Mouse (Mus musculus): ENCODE results near the gene Wdr45b. TPM values are rescaled to one million over a fixed set of nuclear protein-coding genes. Genes with fewer than 3 reads are reported as not detected.

Gene Wdr45b
- polyA plus RNA-seq, 1 experiment from 2014 or later: 76.2 TPM

GRCm38 (mm10) chr11:121278011-121278410 lies 76.2 kb downstream of the Wdr45b start:
- Histone ChIP-seq H3K4me3 (replicated peaks; ENCODE audit: low read depth, low read length) (no peak overlapping the region), H3K27me3 (ENCODE audit: insufficient read depth, low read length) (no peaks in the 10 kb centered on the region), H3K9ac (ENCODE audit: low read depth, low read length) (no peak overlapping the region), H3K4me1 (replicated peaks; ENCODE audit: insufficient read depth, low read length) (no peaks in the 10 kb centered on the region), H3K36me3 (ENCODE audit: insufficient read depth, low read length) (no peaks in the 10 kb centered on the region), H3K9me3 (replicated peaks; ENCODE audit: low read length) (no peaks in the 10 kb centered on the region), H3K4me2 (ENCODE audit: low read length) (no peak overlapping the region), H3K27ac (no peak overlapping the region)
- 90% methylated on average over 3 of the region's 3 CpGs for WGBS
- no peak for DNase-seq (ENCODE audit: low spot score)
- no peak for ATAC-seq (replicated peaks; ENCODE audit: low FRiP score, low read depth)
- TF ChIP-seq CTCF (IDR thresholded peaks at IDR 0.05; ENCODE audit: low read depth): no peak

DNA sequence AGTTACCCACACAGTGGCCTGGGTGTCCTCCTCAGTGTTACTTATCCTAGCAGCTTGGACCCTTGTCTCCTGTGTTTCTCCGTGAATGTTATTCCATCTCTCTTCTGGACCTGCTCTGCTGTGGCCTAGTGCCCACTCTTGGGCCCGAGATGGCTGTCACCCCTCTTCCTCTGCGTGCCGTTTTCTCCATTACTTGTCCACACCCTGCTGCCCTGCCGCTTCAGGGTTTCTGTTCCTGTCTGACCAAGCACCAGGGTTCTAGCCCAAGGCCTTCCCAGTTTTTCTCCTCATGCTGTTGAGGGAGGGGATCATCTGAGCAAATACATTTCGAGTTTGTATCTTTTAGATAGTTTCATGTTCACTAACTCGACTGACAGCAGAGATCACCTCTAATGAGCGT lies 76.7 kb downstream of the Wdr45b start:
- Histone ChIP-seq H3K4me2 (ENCODE audit: low read length) (no peak overlapping the region), H3K9me3 (replicated peaks; ENCODE audit: low read length) (no peaks in the 10 kb centered on the region), H3K4me3 (replicated peaks; ENCODE audit: low read depth, low read length) (no peak overlapping the region), H3K9ac (ENCODE audit: low read depth, low read length) (no peak overlapping the region), H3K36me3 (ENCODE audit: insufficient read depth, low read length) (no peaks in the 10 kb centered on the region), H3K27ac (no peak overlapping the region), H3K27me3 (ENCODE audit: insufficient read depth, low read length) (no peaks in the 10 kb centered on the region), H3K4me1 (replicated peaks; ENCODE audit: insufficient read depth, low read length) (no peaks in the 10 kb centered on the region)
- ATAC-seq (replicated peaks; ENCODE audit: low FRiP score, low read depth) (no peak), DNase-seq (ENCODE audit: low spot score) (no peak)
- 87% methylated on average over 8 of the region's 8 CpGs for WGBS
- no peak for TF ChIP-seq CTCF (IDR thresholded peaks at IDR 0.05; ENCODE audit: low read depth)

Small RNAs within 50 kb of the gene (microRNA-seq; reads per million reads assigned to microRNA genes)
- not detected for gene Mir7236

Other genes with a start within 250 kb of the Wdr45b start
- 0.05 TPM in 1 of 2 replicates, not detected in the other for gene Tex19.2, start 235.8 kb downstream of the Wdr45b start, polyA plus RNA-seq (2015; fragmentation: Nextera tagmentation; extraction: Ambion mirVana)
- 0.13 TPM in 1 of 2 replicates, not detected in the other for gene Tex19.1, start 208.3 kb downstream of the Wdr45b start, polyA plus RNA-seq (2015; fragmentation: Nextera tagmentation; extraction: Ambion mirVana)
- not detected in 2 replicates for gene Uts2r, start 194.2 kb downstream of the Wdr45b start, polyA plus RNA-seq (2015; fragmentation: Nextera tagmentation; extraction: Ambion mirVana)
- 8.4 and 8.9 TPM in 2 replicates for gene Hexdc, start 150.0 kb downstream of the Wdr45b start, polyA plus RNA-seq (2015; fragmentation: Nextera tagmentation; extraction: Ambion mirVana)
- 37.9 and 38.1 TPM in 2 replicates for gene Ogfod3, start 149.7 kb downstream of the Wdr45b start, polyA plus RNA-seq (2015; fragmentation: Nextera tagmentation; extraction: Ambion mirVana)
- gene Cybc1, start 125.1 kb downstream of the Wdr45b start, polyA plus RNA-seq (2015; fragmentation: Nextera tagmentation; extraction: Ambion mirVana): 24.3 and 27.2 TPM in 2 replicates
- gene Narf, start 117.2 kb downstream of the Wdr45b start, polyA plus RNA-seq (2015; fragmentation: Nextera tagmentation; extraction: Ambion mirVana): 30.7 and 34.6 TPM in 2 replicates
- gene Foxk2, start 94.5 kb downstream of the Wdr45b start, polyA plus RNA-seq (2015; fragmentation: Nextera tagmentation; extraction: Ambion mirVana): 5.5 and 6.2 TPM in 2 replicates
- 4.9 and 5.7 TPM in 2 replicates for gene Rab40b, start 33.8 kb upstream of the Wdr45b start, polyA plus RNA-seq (2015; fragmentation: Nextera tagmentation; extraction: Ambion mirVana)
- 10.1 and 10.3 TPM in 2 replicates for gene Fn3krp, start 67.0 kb upstream of the Wdr45b start, polyA plus RNA-seq (2015; fragmentation: Nextera tagmentation; extraction: Ambion mirVana)
- gene Fn3k, start 80.5 kb upstream of the Wdr45b start, polyA plus RNA-seq (2015; fragmentation: Nextera tagmentation; extraction: Ambion mirVana): 5.6 and 6.6 TPM in 2 replicates
- 29.8 and 36.1 TPM in 2 replicates for gene Tbcd, start 97.5 kb upstream of the Wdr45b start, polyA plus RNA-seq (2015; fragmentation: Nextera tagmentation; extraction: Ambion mirVana)
- 0.98 and 1.3 TPM in 2 replicates for gene Zfp750, start 164.9 kb upstream of the Wdr45b start, polyA plus RNA-seq (2015; fragmentation: Nextera tagmentation; extraction: Ambion mirVana)

Measured in kidney, postnatal 0 days (tissue).